In genomic region chr5:99354640-99355132, GRCm38 (mm10) we compare ENCODE assay signal across 12 mouse cellular contexts.
DNase-seq lines count a peak whose midpoint lies in the region; ATAC-seq and TF ChIP-seq lines count a peak whose summit lies in the region.
"Had no signal": no experiment of that assay in that cellular context is flagged by ENCODE, and none has a peak within 500 bp of the region (broad histone marks: within the 10 kb centered on the region; RNA-seq: fewer than 3 reads in every experiment).

No protein-coding gene starts in this region.

- DNase-seq in kidney, adult 2 months, result peak; percentile 30
- DNase-seq in kidney, postnatal 25 days, result no peak
- DNase-seq in brain, adult 2 months (ENCODE audit: low read depth, low spot score), result peak; percentile 65
- DNase-seq in lung, postnatal 25 days (ENCODE audit: low spot score), result peak; percentile 35
- no peak for DNase-seq in embryo, embryonic 9.5 days (ENCODE audit: extremely low spot score)
- no peak for DNase-seq in retina, embryonic 14.5 days (ENCODE audit: low spot score)
- no peak for DNase-seq in gastrocnemius, postnatal 4 days (ENCODE audit: low spot score in 2 of 2)
- DNase-seq: cerebellum, adult 9-11 months; kidney, adult 8-10 months; retina, postnatal 1 day had no signal

- TF ChIP-seq POLR2A in kidney, adult 2 months (IDR thresholded peaks at IDR 0.05; ENCODE audit: low read depth, low read length), result no peak

- no peak for TF ChIP-seq CTCF in kidney, adult 2 months (conservative IDR thresholded peaks at IDR 0.05; ENCODE audit: insufficient read depth, insufficient read length, low read depth, low read length)

- H3K9ac ChIP-seq in heart, embryonic 16.5 days (ENCODE audit: low read length), result no peak overlapping the region

- H3K9me3 ChIP-seq in heart, embryonic 16.5 days (replicated peaks; ENCODE audit: control insufficient read depth, low read length), result no peaks in the 10 kb centered on the region

- no peak overlapping the region for H3K4me2 ChIP-seq in heart, embryonic 16.5 days (ENCODE audit: low read depth, low read length)

- no peak overlapping the region for H3K4me3 ChIP-seq in kidney, adult 2 months (ENCODE audit: insufficient read depth, low read depth, low read length)
- no peak overlapping the region for H3K4me3 ChIP-seq in heart, embryonic 16.5 days (ENCODE audit: low read length)
- H3K4me3 ChIP-seq: megakaryocyte, embryonic 14.5 days had no signal

- no peaks in the 10 kb centered on the region for H3K27me3 ChIP-seq in kidney, adult 2 months (replicated peaks; ENCODE audit: control insufficient read depth, insufficient read depth, low read length)
- H3K27me3 ChIP-seq in heart, embryonic 16.5 days (ENCODE audit: control insufficient read depth, insufficient read depth, low read length), result no peaks in the 10 kb centered on the region
- H3K27me3 ChIP-seq: megakaryocyte, embryonic 14.5 days had no signal

- WGBS in kidney, adult 2 months, result 53% methylated on average over 5 of the region's 5 CpGs
- 33% methylated on average over 5 of the region's 5 CpGs for WGBS in heart, embryonic 16.5 days

- no peaks in the 10 kb centered on the region; the same call in 1 of the 2 replicates for H3K4me1 ChIP-seq in kidney, adult 2 months (ENCODE audit: control insufficient read depth, insufficient read depth, low read length)
- H3K4me1 ChIP-seq in heart, embryonic 16.5 days (ENCODE audit: control insufficient read depth, insufficient read depth, low read length), result peaks cover 7% of the 10 kb centered on the region; the same call in 1 of the 2 replicates

- no peaks in the 10 kb centered on the region for H3K36me3 ChIP-seq in kidney, adult 2 months (ENCODE audit: control insufficient read depth, insufficient read depth, low read length)
- H3K36me3 ChIP-seq in heart, embryonic 16.5 days (ENCODE audit: control insufficient read depth, insufficient read depth), result no peaks in the 10 kb centered on the region

- ATAC-seq in heart, embryonic 16.5 days (replicated peaks; ENCODE audit: extremely low read depth, insufficient read depth, low FRiP score), result peak; percentile 81

- H3K27ac ChIP-seq in kidney, adult 2 months (ENCODE audit: insufficient read depth, low read depth, low read length), result no peak overlapping the region
- peak overlapping the region; percentile 76 for H3K27ac ChIP-seq in heart, embryonic 16.5 days (ENCODE audit: low read length)

Comparison
In these comparisons a context has a peak if more than half of its experiments do, and no peak if none do; other contexts are left out.
1. DNase-seq: peak in kidney, adult 2 months (single experiment), brain, adult 2 months (single experiment) and lung, postnatal 25 days (single experiment); none in kidney, postnatal 25 days (0 of 2), embryo, embryonic 9.5 days (single experiment), retina, embryonic 14.5 days (single experiment) and gastrocnemius, postnatal 4 days (0 of 2).